Mouse (Mus musculus): ENCODE results near the gene Depp1. TPM values are rescaled to one million over a fixed set of nuclear protein-coding genes. Genes with fewer than 3 reads are reported as not detected.
"Not testable (repeated sequence)": the region's sequence is repeated elsewhere in the genome, so short reads cannot be mapped to it uniquely, and the experiment has no call there.

Depp1 gene
- polyA plus RNA-seq (2012; rRNA removed) (3.3 and 14.3 TPM in 2 replicates), polyA plus RNA-seq (2014; fragmentation: Nextera tagmentation; extraction: Ambion mirVana) (6.3 and 9.4 TPM in 2 replicates)

GRCm38 (mm10) chr6:116650406-116650805, at the start of gene Depp1:
TSS of gene Depp1 (plus strand) at chr6:116650609.
- Histone ChIP-seq H3K4me2 (ENCODE audit: low read depth) (peak within 1 kb of the TSS; percentile 39), H3K36me3 (replicated peaks; ENCODE audit: control insufficient read depth, insufficient read depth, low read depth) (no peaks in the 10 kb centered on the region), H3K9ac (replicated peaks) (no peak within 1 kb of the TSS), H3K4me1 (replicated peaks; ENCODE audit: control insufficient read depth in 2 of 2, insufficient read depth in 2 of 2, low read length in 1 of 2) (peaks cover 0 to 3% of the 10 kb centered on the region in 2 experiments; a peak in 2 of 4 replicates), H3K27ac (no peak within 1 kb of the TSS), H3K27me3 (ENCODE audit: control insufficient read depth, insufficient read depth, low read length) (no peaks in the 10 kb centered on the region), H3K9me3 (ENCODE audit: control insufficient read depth, low read length) (no peaks in the 10 kb centered on the region), H3K4me3 (ENCODE audit: insufficient read depth in 1 of 2, low read depth in 2 of 2, low read length in 2 of 2) (peak within 1 kb of the TSS; percentile 28 to 33)
- DNase-seq (ENCODE audit: low read depth in 3 of 3, low spot score in 3 of 3) = no peak
- no peak for TF ChIP-seq CTCF (IDR thresholded peaks at IDR 0.05; ENCODE audit: low read depth)
- peak; percentile 71 for ATAC-seq (ENCODE audit: insufficient read depth)
- WGBS (ENCODE audit: insufficient replicate concordance) = 6% methylated on average over 6 of the region's 6 CpGs

- not testable (repeated sequence) for H3K9me3 ChIP-seq (ENCODE audit: control insufficient read depth, low read length); ATAC-seq (ENCODE audit: insufficient read depth); DNase-seq (ENCODE audit: low read depth in 3 of 3, low spot score in 3 of 3); H3K4me2 ChIP-seq (ENCODE audit: low read depth); H3K36me3 ChIP-seq (replicated peaks; ENCODE audit: control insufficient read depth, insufficient read depth, low read depth); H3K4me3 ChIP-seq (ENCODE audit: insufficient read depth in 1 of 2, low read depth in 2 of 2, low read length in 2 of 2); H3K9ac ChIP-seq (replicated peaks); H3K27me3 ChIP-seq (ENCODE audit: control insufficient read depth, insufficient read depth, low read length); H3K27ac ChIP-seq; H3K4me1 ChIP-seq (replicated peaks; ENCODE audit: control insufficient read depth in 2 of 2, insufficient read depth in 2 of 2, low read length in 1 of 2)
Observed at GRCm38 (mm10) chr6:116600969-116601368, 49.4 kb upstream of the Depp1 start.

- 30% methylated on average over 4 of the region's 4 CpGs for WGBS (ENCODE audit: insufficient replicate concordance)
- no peak for DNase-seq (ENCODE audit: low read depth in 3 of 3, low spot score in 3 of 3)
- no peak overlapping the region for H3K4me3 ChIP-seq (ENCODE audit: insufficient read depth in 1 of 2, low read depth in 2 of 2, low read length in 2 of 2)
- H3K9me3 ChIP-seq (ENCODE audit: control insufficient read depth, low read length) = no peaks in the 10 kb centered on the region
- H3K27me3 ChIP-seq (ENCODE audit: control insufficient read depth, insufficient read depth, low read length) = no peaks in the 10 kb centered on the region
- no peak overlapping the region for H3K9ac ChIP-seq (replicated peaks)
- no peak for ATAC-seq (ENCODE audit: insufficient read depth)
- TF ChIP-seq CTCF (IDR thresholded peaks at IDR 0.05; ENCODE audit: low read depth) (peak; percentile 14; the same call in 1 of the 2 replicates), EP300 (IDR thresholded peaks at IDR 0.05; ENCODE audit: low read depth) (no peak)
- H3K27ac ChIP-seq = no peak overlapping the region
- no peaks in the 10 kb centered on the region for H3K36me3 ChIP-seq (replicated peaks; ENCODE audit: control insufficient read depth, insufficient read depth, low read depth)
- no peak overlapping the region for H3K4me2 ChIP-seq (ENCODE audit: low read depth)
- no peaks in the 10 kb centered on the region for H3K4me1 ChIP-seq (replicated peaks; ENCODE audit: control insufficient read depth in 2 of 2, insufficient read depth in 2 of 2, low read length in 1 of 2)
Observed at GRCm38 (mm10) chr6:116607230-116607629, 43.2 kb upstream of the Depp1 start.

DNA sequence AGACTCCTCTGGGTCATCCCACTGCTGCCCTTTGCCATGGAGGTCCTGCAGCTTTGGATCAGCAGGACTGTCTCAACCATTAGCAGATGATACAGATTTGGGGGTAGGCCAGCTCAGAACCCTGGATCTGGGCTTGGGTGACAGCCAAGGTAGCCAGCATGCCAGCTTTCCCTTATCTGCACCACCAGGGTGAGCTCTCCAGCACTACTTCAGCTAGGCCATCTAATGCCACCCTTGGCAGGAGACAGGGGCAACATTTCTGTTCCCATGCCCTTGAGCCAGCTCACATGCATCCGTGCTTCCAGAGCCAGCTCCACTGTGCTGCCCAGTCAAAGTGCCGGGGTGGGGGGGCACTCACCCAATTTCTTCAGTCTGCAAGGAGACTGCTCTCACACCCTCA, 34.7 kb upstream of the Depp1 start:
- TF ChIP-seq EP300 (IDR thresholded peaks at IDR 0.05; ENCODE audit: low read depth) = no peak
- no peak for TF ChIP-seq CTCF (IDR thresholded peaks at IDR 0.05; ENCODE audit: low read depth)
- Histone ChIP-seq H3K9me3 (ENCODE audit: control insufficient read depth, low read length) (no peaks in the 10 kb centered on the region), H3K4me2 (ENCODE audit: low read depth) (no peak overlapping the region), H3K27me3 (ENCODE audit: control insufficient read depth, insufficient read depth, low read length) (no peaks in the 10 kb centered on the region), H3K4me3 (ENCODE audit: insufficient read depth in 1 of 2, low read depth in 2 of 2, low read length in 2 of 2) (no peak overlapping the region), H3K36me3 (replicated peaks; ENCODE audit: control insufficient read depth, insufficient read depth, low read depth) (no peaks in the 10 kb centered on the region), H3K9ac (replicated peaks) (no peak overlapping the region), H3K27ac (no peak overlapping the region), H3K4me1 (replicated peaks; ENCODE audit: control insufficient read depth in 2 of 2, insufficient read depth in 2 of 2, low read length in 1 of 2) (no peaks in the 10 kb centered on the region)
- WGBS (ENCODE audit: insufficient replicate concordance) = 65% methylated on average over 2 of the region's 2 CpGs
- ATAC-seq (ENCODE audit: insufficient read depth) (no peak), DNase-seq (ENCODE audit: low read depth in 3 of 3, low spot score in 3 of 3) (no peak)

DNA sequence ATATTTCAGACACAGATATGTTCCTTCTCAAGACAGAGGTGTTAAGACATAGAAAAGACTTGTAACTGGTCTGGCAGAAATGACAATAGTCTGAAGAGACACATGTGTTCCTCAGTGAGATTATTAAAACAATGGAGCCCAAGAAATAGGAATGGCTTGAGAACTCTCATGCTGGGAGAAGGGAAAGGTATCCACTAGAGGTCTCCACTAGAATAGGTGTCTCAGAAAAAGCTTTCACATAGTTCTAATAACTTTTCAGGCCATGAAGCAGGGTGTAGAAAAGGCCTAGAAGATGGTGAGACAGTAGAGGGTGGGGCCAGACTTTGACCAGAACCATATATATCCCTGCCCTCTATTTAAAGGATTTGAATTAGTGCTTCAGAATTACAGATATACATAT, 32.3 kb upstream of the Depp1 start:
- H3K4me1 ChIP-seq (replicated peaks; ENCODE audit: control insufficient read depth in 2 of 2, insufficient read depth in 2 of 2, low read length in 1 of 2) = 0 out of 4 replicates have a peak, but pooled peaks cover 0 to 2% of the 10 kb centered on the region in 2 experiments
- TF ChIP-seq CTCF (IDR thresholded peaks at IDR 0.05; ENCODE audit: low read depth) (no peak), EP300 (IDR thresholded peaks at IDR 0.05; ENCODE audit: low read depth) (no peak)
- ATAC-seq (ENCODE audit: insufficient read depth) (no peak), DNase-seq (ENCODE audit: low read depth in 3 of 3, low spot score in 3 of 3) (no peak)
- no peaks in the 10 kb centered on the region for H3K9me3 ChIP-seq (ENCODE audit: control insufficient read depth, low read length)
- no peak overlapping the region for H3K4me2 ChIP-seq (ENCODE audit: low read depth)
- no peaks in the 10 kb centered on the region for H3K27me3 ChIP-seq (ENCODE audit: control insufficient read depth, insufficient read depth, low read length)
- H3K4me3 ChIP-seq (ENCODE audit: insufficient read depth in 1 of 2, low read depth in 2 of 2, low read length in 2 of 2) = no peak overlapping the region
- no peak overlapping the region for H3K27ac ChIP-seq
- H3K36me3 ChIP-seq (replicated peaks; ENCODE audit: control insufficient read depth, insufficient read depth, low read depth) = no peaks in the 10 kb centered on the region
- H3K9ac ChIP-seq (replicated peaks) = no peak overlapping the region

Measured in liver, embryonic 14.5 days (tissue).